Mouse (Mus musculus) mesoderm, embryonic 11.5 days (tissue): ENCODE measurements around the gene Etv6.

ENCODE experiments used
- DNase-seq: peaks from one replicate; pipeline ENCODE4 v3.0.0-alpha.2; 2012; ENCODE audit warnings: low read depth, low spot score

Gene Etv6

GRCm38 (mm10) chr6:134165012-134165411 is 129.5 kb downstream of the Etv6 start:
- DNase-seq, result no peak

GRCm38 (mm10) chr6:134167963-134168362 is 132.5 kb downstream of the Etv6 start:
- DNase-seq, result no peak

- DNase-seq, result no peak
These were observed 133.3 kb downstream of the Etv6 start for GRCm38 (mm10) chr6:134168799-134169198.

GRCm38 (mm10) chr6:134171235-134171634 is 135.7 kb downstream of the Etv6 start:
- DNase-seq, result no peak

- no peak for DNase-seq
These were observed 136.6 kb downstream of the Etv6 start for GRCm38 (mm10) chr6:134171906-134172728.

- DNase-seq, result no peak
These were observed 137.9 kb downstream of the Etv6 start for GRCm38 (mm10) chr6:134173439-134173838.

- no peak for DNase-seq
These were observed 139.6 kb downstream of the Etv6 start for GRCm38 (mm10) chr6:134175059-134175458.

- no peak for DNase-seq
These were observed 141.7 kb downstream of the Etv6 start for GRCm38 (mm10) chr6:134177196-134177595.

GRCm38 (mm10) chr6:134182301-134182948 is 146.9 kb downstream of the Etv6 start:
- no peak for DNase-seq

- DNase-seq, result no peak
These were observed 148.3 kb downstream of the Etv6 start for GRCm38 (mm10) chr6:134183592-134184342.

- DNase-seq, result no peak
These were observed 150.9 kb downstream of the Etv6 start for GRCm38 (mm10) chr6:134186286-134186903.

- peak; percentile 44 for DNase-seq
These were observed 153.2 kb downstream of the Etv6 start for GRCm38 (mm10) chr6:134188719-134189118.

- DNase-seq, result no peak
These were observed 153.7 kb downstream of the Etv6 start for GRCm38 (mm10) chr6:134189174-134189573.

GRCm38 (mm10) chr6:134189575-134190132 is 154.2 kb downstream of the Etv6 start:
- DNase-seq, result peak; percentile 37

- no peak for DNase-seq
These were observed 155.2 kb downstream of the Etv6 start for GRCm38 (mm10) chr6:134190597-134191278.

GRCm38 (mm10) chr6:134192710-134193109 is 157.2 kb downstream of the Etv6 start:
- DNase-seq, result no peak

GRCm38 (mm10) chr6:134199895-134200294 is 164.4 kb downstream of the Etv6 start:
- DNase-seq, result no peak

GRCm38 (mm10) chr6:134200577-134200976 is 165.1 kb downstream of the Etv6 start:
- no peak for DNase-seq

GRCm38 (mm10) chr6:134202176-134202575 is 166.7 kb downstream of the Etv6 start:
- DNase-seq, result no peak

- no peak for DNase-seq
These were observed 169.7 kb downstream of the Etv6 start for GRCm38 (mm10) chr6:134205163-134205562.

GRCm38 (mm10) chr6:134205726-134206125 is 170.2 kb downstream of the Etv6 start:
- no peak for DNase-seq
